In the genomic region with DNA sequence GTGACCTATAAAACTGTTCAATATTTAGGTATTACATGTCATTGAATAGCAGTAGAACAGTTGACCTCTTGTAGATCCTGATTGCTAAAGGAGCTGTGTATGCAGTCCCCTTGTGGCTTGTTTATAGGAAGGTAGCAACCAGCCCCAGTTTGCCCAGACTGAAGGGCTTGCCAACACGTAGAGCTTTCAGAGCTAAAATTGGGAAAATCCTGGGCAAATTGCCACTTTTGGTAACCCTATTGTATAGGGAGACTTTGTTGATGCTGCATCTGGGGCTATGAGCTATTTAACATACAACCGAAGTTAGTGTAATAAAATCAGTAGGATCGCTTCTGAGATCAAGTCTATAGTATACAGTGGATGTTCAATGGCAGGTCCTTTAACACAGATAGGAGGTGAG, we compare ENCODE assay signal across 18 mouse cellular contexts.
"Had no signal": no experiment of that assay in that cellular context is flagged by ENCODE, and none has a peak within 500 bp of the region (broad histone marks: within the 10 kb centered on the region; RNA-seq: fewer than 3 reads in every experiment).

No protein-coding gene starts in this region.

- H3K9ac ChIP-seq: lung, embryonic 15.5 days; midbrain, embryonic 13.5 days; midbrain, embryonic 15.5 days; neural tube, embryonic 13.5 days; neural tube, embryonic 15.5 days; stomach, embryonic 15.5 days had no signal

- H3K4me3 ChIP-seq: lung, embryonic 15.5 days; megakaryocyte, embryonic 14.5 days; midbrain, embryonic 13.5 days; midbrain, embryonic 15.5 days; neural tube, embryonic 13.5 days; neural tube, embryonic 15.5 days; stomach, embryonic 15.5 days had no signal

- H3K4me2 ChIP-seq: lung, embryonic 15.5 days; midbrain, embryonic 11.5 days; midbrain, embryonic 13.5 days; midbrain, embryonic 15.5 days; neural tube, embryonic 13.5 days; neural tube, embryonic 15.5 days; stomach, embryonic 15.5 days had no signal

- H3K4me1 ChIP-seq: midbrain, embryonic 13.5 days; midbrain, embryonic 15.5 days had no signal

- H3K27me3 ChIP-seq: lung, embryonic 15.5 days; midbrain, embryonic 13.5 days; midbrain, embryonic 15.5 days; neural tube, embryonic 15.5 days; stomach, embryonic 15.5 days had no signal

- H3K36me3 ChIP-seq: lung, embryonic 15.5 days; midbrain, embryonic 13.5 days; midbrain, embryonic 15.5 days; neural tube, embryonic 13.5 days; neural tube, embryonic 15.5 days; stomach, embryonic 15.5 days had no signal

- DNase-seq: lung, adult 2 months; lung, postnatal 14 days; lung, postnatal 36 days; right cerebral cortex, postnatal 14 days; thymus, adult 18-20 months; thymus, postnatal 14 days; thymus, postnatal 36 days had no signal

- ATAC-seq: lung, postnatal 0 days; midbrain, embryonic 13.5 days; midbrain, embryonic 15.5 days had no signal

- H3K27ac ChIP-seq: lung, embryonic 15.5 days; macrophage; midbrain, embryonic 13.5 days; midbrain, embryonic 15.5 days; neural tube, embryonic 13.5 days; neural tube, embryonic 15.5 days; stomach, embryonic 15.5 days; stomach, postnatal 0 days had no signal

- H3K9me3 ChIP-seq: lung, embryonic 15.5 days; megakaryocyte, embryonic 14.5 days; midbrain, embryonic 13.5 days; midbrain, embryonic 15.5 days; neural tube, embryonic 13.5 days; neural tube, embryonic 15.5 days; stomach, embryonic 15.5 days had no signal
